Mouse (Mus musculus) R1 (cell line): ENCODE data around the gene Itga2.
A peak's percentile ranks its signal among the peaks of the same experiment; 100 is the strongest.

Source experiments
- DNase-seq: peaks from one replicate; pipeline ENCODE4 v3.0.0-alpha.2; 2018; ENCODE audit warnings: low read depth, low spot score

Gene Itga2

DNA sequence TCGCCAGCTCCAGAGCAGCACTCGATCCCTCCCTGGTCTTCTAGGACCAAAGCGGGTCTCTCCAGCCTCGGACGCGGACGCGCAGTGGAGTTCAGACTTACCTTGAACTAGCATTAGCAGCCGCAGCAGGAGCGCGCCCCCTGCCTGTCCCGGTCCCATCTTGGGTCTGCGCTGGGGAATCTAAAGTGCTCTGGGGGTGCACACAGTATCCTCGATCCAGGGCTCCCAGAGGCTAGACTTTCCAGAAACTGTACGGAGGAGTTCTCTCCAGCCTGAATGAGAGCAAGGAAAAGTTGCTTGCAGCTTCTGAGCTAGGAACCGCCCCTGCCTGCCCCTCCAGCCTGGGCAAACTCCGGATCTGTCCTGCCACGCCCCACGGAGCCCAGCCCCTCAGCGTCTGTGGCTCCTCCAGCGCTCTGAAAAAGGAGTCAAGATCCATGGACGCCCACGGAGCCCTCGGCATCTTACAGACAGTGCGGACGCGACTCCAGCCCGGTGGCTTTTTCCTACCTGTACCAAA lies at the start of gene Itga2:
Gene Itga2, minus strand, starts transcription at position 326 of the 520 bp plus-strand sequence.
- DNase-seq = peak; percentile 72

DNA sequence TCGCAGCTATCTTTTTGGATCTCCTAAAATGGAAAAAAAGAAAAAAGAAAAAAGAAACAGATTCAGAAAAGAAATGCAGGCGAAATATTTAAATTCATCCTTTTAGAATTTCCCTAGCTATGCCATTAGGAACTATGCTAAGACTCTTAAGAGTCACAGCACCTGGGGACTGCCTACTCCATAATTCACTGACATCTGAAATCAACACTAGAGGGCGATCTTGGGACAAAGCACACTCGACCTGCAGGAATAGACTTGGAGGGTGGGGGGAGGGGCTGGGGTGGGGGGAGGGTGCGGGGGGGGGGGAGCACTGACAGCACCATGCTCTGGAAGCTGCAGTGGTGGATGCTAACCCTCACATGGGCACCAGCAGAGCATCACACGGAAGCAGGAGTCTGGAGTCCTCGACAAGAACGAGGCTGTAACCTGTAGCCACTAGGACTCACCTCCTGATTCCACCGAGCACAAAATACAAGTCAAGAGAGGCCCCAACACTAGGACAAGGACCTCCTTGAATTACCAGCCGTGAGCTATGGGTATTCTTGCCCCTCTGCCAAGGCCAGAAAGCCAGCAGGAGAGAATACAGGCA lies 49.0 kb upstream of the Itga2 start:
- peak; percentile 63 for DNase-seq

DNA sequence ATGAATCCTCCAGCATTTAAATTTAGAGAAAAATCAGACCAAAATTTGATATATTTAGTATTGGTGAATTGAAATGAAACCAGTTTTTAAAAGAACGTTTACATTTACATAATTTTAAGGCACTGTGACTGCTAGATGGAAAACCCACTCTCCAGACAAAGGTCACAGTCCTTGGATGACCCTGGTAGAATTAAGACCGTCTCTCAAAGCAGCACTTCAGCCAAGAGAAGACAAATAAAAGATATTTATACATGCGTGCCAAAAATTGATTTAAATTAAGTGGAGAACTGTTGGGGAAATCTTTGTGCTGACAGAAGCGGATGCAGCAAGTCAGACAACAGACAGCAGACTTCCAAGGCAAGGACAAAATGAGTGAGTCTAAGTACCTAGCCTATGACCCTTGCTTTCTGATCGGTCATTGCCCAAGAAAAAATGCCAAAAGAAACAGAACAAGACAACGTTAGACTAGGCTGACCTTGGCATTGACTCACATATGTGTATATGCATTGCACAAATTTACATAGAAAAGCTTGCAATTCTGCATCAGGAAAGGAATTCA lies 42.7 kb upstream of the Itga2 start:
- DNase-seq = no peak

DNA sequence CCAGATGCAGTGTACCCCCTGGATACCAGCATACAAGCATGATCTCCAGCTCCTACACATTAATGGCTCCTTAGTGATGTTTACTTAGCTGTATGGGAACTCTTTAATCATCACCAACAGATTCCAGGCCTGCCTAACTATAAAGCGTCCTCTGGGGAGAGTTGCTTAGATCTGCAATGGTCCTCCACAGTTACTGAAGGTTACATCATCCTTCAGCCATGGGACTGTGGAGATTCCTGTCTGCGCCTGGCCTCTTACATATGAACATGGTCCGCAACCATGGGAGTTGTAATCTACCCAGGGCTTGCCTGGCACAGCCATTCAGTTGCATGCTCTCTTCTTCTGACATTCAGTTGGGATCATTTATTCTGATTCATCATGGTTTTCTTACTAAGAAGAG lies 40.0 kb upstream of the Itga2 start:
- no peak for DNase-seq

DNA sequence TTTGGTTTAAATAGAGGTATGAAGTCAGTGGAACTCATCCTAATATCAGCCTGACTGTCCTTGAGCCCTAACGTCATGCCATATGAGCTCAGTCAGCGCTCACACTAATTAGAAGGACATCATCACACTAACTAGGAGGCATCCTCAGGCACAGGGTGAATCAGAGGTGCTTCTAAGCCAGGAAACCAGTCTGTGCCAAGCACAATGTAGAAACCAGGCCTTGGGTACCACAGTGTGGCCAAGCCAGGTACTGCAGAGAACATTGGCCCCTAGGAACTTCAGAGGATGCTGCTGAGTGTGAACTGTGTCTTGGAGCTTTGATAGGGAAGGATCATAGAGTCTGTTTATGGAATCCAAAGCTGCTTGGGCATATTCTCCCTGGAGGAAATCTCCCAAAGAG lies 32.3 kb upstream of the Itga2 start:
- peak; percentile 74 for DNase-seq

DNA sequence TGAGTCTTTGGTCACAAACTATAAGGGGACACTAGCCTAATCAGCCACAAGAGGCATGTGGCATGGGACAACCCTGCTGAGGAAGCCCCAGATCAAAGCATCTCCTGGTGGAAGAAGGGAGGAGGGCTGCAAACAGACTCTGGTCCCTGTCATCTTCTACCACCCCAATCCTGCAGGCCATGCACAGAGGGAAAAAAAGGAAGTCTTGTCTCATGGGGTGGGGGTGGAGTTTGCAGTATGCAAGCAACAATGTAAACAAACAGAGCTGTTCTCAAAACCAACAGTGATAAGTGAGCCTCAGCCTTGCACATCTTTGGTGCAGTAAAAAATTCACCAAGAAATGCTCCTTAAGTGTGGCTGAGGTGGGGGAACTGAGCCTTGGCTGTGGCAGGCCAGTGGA lies 22.6 kb upstream of the Itga2 start:
- DNase-seq = no peak

DNA sequence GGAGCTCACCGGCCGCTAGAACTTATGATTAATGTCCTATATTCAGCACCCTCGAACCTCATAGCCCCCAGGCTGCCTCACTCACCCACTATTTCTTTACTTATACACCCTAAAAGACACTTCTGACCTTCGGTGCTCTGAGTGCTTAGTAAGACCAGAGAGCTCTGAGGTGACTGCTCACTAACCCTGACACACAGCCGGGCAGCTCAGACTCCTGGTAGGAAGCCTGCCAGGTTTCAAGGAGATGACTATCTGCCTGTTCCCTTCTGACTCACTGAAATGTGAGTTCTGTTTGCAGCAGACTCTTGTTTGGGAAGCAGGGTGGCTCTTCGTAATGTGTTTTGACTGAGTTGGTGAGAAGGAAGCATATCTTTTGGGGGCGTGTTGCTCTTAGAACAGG lies 1.6 kb upstream of the Itga2 start:
- no peak for DNase-seq

DNA sequence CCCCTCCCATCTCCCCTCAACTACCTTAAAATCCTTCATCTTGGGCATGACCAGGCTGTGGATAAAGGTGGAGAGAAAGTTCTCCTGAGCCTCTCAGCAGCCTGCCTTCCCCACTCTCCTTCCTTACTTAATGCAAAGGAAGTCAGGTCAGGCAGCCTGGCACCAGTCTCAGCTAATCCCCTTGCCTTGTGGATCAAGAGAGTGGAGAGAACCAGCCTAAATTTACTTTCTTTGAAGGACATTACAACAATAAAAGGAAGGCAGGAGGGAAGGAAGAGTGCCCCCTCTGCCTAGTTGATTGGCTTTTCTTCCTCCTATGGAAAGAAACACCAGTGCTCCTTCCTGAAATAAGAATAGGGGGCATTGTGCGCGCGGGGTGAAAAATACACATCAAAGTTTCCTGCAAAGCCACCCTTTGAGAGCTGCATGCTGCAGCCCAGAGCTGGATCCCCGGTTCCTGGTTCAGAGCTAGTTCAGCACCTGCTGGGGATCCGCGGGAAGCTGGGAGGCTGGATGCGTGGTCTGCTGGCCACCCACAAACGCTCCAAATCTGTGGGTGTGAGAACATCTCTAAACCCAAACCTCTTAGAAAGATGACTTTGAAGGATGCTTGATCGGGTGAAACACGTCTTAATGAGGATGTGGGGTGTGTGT lies 777 bp downstream of the Itga2 start:
- DNase-seq = peak; percentile 30

DNA sequence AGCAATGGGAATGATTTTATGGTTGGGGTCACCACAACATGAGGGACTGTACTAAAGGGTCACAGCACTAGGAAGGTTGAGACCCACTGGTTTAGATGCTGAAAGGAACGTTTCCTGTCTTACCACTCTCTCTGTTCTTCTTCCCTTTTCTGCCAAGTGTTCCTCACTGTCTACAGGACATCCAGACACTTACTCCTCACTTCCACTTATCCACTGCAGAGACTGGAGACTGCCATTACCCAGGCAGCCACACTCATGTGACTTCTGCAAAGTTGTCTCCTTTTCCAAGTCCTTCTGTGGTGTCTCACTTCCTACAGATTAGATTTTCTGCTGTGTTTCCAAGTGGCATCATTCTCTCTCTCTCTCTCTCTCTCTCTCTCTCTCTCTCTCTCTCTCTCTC lies 7.1 kb downstream of the Itga2 start:
- DNase-seq = no peak

DNA sequence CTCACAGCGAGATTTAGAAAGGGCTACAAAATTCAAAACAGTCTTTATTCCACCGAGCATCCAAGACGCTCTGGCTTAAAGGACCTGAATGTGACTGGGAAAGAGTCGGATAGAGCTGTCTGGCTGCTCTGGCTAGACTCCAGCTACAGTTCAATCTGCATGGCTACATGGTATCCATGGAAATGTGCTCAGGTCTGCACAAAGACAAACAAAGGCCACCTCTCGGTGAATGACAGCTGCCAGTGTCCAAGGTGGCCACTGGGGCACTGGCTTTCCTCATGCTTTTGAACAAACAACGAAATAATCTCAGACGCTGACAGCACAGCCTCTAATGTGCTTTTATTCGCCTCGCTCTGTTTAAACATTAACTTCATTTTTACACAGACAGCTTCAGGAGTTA lies 8.6 kb downstream of the Itga2 start:
- DNase-seq = no peak

DNA sequence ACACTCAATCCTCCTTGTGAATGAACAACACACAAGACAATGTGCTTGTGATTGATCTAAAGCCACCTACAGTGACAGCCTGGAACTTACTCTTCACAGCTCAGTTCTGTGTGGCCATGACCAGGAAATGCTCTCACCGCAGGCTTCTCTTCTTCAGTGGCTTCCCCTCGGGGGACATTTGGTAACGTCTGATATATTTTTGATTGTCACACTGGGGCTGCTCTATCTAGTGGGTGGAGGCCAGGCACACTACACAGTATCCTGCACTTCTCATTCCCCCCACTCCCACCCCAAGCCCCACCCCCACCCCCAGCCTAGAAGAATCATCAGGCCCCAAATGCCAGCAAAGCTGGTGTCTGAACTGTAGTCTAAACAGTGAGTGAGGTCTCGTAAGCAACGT lies 16.1 kb downstream of the Itga2 start:
- DNase-seq = no peak

DNA sequence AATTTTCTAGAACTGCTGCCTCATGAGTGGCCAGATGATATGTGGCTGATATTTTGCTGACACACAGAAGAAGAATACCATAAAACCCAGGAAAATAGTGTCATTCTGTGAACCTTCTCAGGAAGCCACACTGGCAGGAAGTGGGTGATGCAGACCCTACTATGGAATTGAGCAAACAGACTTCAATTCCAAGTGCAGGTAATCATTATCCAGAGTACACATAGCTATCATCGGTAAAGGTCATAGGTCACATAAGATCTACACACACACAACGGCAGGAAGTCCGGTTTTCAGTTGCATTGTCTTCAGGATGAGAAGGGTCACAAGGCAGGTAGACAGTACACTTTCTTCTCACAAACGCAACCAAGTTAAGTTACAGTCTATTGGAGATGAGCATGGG lies 16.9 kb downstream of the Itga2 start:
- no peak for DNase-seq

DNA sequence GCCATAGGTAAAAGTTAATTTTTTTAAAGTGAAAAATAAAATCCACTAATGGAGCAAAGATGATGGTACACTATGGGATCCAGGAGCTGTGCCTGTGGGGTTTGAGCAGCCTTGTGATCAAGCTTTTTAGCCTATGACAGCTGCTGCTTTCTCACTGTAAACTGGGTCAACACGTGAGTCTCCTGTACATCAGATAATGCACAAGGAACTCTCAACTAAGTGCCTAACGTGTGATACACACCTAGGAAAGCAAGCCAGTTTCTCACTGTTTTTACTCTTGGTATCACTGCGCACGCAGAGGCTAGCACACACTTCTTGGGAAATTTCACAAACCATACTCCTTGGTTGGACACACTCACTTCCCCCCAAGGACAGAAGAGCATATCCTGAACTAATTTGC lies 17.3 kb downstream of the Itga2 start:
- no peak for DNase-seq

DNA sequence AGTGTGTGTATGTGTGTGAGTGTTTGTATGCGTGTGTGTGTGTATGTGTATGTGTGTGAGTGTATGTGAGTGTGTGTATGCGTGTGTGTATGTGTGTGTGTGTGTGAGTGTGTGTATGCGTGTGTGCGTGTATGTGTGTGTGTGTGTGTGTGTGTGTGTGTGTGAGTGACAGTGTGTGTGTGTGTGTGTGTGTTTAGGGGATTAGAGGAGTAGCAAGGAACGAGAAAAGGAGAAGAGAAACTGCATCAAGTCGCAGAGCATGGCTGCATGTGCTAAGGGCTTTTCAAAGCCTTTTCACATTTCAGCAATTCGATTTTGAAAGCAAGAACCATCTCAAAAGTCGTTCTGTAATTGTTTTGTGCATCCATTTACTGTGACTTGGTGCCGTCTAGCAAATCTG lies 21.3 kb downstream of the Itga2 start:
- DNase-seq = no peak

DNA sequence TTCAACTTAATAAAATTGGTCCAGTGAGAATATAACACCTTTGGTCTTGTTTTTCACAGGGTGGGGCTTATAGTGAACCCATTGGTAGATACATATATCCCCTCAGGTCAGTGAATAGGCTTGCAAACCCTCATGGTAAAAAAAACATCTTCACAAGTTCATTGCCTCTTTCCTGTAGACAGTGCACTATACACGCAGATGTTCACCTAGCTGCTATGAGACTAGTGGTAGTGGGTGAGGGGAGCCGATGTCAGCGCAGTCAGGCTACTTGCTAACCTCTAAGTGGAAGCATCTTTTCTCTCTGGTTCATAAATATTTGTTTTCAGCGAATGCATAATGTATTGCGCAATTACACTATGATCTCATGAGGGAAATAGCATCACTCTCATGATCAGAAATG lies 22.4 kb downstream of the Itga2 start:
- DNase-seq = no peak

DNA sequence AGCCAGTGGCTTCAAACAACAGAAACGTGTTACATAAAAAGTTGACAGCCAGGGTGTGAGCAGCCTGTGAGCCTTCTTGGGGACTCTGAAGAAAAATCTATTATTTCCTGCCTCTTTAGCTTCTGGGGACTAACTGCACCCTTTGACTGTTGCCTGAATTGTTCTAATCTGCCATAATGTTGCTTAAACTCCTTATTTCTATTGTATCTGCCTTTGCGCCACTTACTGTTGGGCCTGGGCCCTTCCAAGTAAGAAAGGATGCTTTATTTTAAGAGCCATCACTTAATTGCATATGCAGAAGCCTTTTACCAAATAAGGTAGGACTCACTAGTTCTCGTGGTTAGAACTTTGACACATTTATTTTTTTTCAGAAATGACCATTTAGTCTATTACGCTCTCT lies 24.0 kb downstream of the Itga2 start:
- DNase-seq = no peak

DNA sequence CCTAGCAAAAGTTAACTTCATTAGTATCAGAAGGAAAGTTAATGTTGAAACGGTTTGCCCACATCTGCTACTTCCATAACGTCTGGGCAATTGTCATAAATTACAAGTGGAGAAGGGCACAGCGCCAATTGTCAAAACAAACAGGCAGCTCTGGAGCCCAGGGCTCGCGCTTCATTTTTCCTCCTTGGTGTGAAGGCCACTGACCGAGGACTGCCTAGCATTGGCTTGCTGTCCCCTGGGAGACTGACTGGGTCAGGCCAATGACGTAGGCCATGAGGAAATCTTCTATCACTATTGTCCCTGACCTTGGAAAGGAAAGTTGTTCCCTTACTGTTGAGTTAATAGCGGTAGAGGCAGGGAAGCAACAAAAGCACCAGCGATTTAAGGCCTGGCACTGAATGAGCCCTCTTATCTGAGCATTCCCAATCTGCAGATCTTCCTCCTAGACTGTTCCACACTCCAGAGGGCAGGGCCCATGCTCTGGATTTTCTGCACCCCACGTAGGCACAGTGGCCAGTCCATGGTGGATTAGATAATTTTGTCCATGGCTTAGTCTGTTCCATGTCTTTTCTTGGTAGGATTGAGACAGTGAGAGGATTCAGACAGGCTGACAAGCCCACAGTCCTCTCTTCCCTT lies 35.0 kb downstream of the Itga2 start:
- DNase-seq = peak; percentile 10

DNA sequence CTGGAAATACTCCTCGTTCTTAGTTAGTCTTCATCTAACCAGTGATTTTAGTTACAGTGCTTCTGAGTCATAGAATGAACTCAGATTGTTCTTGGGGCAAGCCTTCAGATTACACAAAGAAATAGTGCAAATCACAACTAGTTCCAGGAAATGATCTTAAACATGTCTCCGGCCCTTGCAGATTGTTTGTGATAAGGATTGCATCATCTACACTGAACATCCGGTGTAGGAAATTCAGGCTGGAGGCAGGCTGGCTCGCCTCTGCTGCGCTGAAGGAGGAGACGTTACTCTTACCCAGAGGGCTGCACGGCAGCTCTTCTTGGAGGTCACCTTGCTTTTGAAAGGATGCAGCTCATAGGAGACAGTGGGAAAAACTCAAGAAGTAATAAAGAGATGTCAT lies 36.0 kb downstream of the Itga2 start:
- peak; percentile 3 for DNase-seq

DNA sequence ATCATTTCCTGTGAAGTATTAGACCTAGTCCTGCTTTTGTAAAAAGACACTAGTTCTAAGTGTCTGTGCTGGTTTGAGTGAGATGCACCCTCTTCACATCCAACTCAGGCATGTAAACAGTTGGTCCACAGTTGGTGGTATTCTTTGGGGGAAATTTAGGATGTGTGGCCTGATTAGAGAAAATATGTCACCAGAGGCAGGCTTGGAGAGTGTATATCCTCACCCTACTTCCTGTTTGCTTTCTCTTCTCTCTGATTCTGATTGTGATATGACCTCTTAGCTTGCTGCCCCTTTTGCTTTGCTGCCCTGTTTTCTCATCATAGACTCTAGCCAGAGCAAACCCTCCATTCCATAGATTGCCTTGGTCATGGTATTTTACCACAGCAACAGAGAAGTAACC lies 37.2 kb downstream of the Itga2 start:
- no peak for DNase-seq

DNA sequence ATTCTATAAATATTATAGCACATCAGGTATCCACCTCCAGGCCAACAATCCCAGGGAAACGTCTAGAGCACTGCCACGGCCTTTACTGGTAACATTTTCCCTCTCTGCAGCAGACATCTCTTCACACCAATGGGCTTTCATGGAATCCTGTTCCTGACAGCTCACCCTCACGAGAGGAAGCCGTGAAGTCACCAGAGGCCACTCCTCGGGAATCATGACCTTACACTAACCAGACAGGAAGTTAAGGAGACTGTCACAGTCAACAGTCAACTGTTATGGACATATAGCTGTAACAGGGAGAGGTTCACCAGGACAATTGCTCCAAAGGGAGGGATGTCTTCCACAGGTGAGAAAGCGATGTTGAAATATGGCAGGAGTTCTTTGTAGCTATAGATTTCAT lies 40.2 kb downstream of the Itga2 start:
- no peak for DNase-seq

DNA sequence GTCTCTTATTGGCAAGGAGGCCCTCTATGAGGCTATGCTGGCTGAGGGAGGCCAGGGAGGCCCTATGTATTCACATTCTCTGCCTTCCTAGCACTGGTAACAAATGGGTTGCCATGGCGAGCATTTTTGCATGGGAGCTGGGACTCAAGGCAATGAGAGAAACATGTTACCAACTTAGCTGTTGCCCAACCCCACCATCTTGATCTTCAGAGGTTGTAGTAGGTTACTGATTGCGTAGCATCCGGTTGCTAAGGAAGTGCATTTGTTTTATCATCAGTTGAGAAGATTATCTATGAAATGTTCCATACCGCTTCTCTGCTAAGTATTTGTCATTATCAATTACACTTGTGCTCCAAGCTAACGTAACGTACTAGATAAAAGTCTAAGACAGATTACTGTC lies 44.2 kb downstream of the Itga2 start:
- no peak for DNase-seq

DNA sequence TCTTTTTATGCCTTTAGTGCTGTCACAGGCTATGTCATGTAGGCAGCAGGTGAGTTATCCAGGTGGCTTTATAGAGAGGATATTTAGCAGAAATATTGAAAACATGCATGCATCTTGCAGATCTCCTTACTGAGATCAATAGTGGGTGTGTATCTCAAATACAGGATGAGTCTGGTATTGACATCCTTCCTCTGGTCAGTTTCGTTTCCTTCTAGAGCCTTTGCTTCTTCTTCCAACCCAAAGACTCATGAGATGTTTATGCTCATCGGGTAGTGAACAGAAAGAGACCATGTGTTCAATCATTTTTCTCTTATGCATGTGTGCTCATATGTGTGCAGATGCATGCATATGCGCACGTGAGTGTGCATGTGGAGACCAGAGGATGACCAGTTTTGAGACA lies 44.6 kb downstream of the Itga2 start:
- no peak for DNase-seq

DNA sequence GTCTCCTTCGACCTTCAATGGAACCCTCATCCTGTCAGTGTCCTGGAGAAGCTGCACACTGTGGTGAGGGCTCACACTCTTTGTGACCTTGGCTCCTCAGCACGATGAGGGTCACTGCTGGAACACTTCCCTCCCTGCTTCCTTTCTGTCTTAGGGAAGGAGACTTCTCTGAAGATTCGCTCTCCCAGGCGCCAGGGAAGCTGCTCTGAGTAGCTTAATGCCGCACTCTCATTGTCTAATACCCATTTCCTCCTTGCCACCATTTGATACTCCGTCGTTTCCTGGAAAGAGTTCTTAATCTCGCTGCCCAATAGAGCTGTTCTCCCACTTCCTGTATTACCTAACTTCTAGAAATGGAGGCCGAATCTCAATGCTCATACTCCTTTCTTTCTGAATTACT lies 46.7 kb downstream of the Itga2 start:
- DNase-seq = peak; percentile 10
